Mouse (Mus musculus) forebrain, embryonic 13.5 days (tissue): ENCODE data around the gene Leng8. TPM values are rescaled to one million over a fixed set of nuclear protein-coding genes. Genes with fewer than 3 reads are reported as not detected.

Source experiments
- ATAC-seq: fragments of 200-750 bp; cut with Nextera tagmentation; 2 replicates; pipeline ENCODE4 v1.8.0; 2017
- H3K27ac ChIP-seq: fragments of 300-500 bp; sonication (generic); 2 replicates; pipeline ENCODE4 v1.5.1; 2015; ENCODE audit warnings: inconsistent platforms, mild to moderate bottlenecking, moderate library complexity
- H3K27me3 ChIP-seq: fragments of 300-500 bp; sonication (generic); 2 replicates; pipeline ENCODE4 v1.6.1; 2015; ENCODE audit warnings: mild to moderate bottlenecking, inconsistent platforms
- H3K36me3 ChIP-seq: fragments of 300-500 bp; sonication (generic); 2 replicates; pipeline ENCODE4 v1.6.1; 2015; ENCODE audit warnings: mild to moderate bottlenecking, inconsistent platforms; ENCODE audit not compliant: poor library complexity, severe bottlenecking
- H3K4me1 ChIP-seq: fragments of 300-500 bp; sonication (generic); 2 replicates; pipeline ENCODE4 v1.6.1; 2015; ENCODE audit warnings: inconsistent platforms
- H3K4me2 ChIP-seq: fragments of 300-500 bp; sonication (generic); 2 replicates; pipeline ENCODE4 v1.6.1; 2015; ENCODE audit warnings: inconsistent platforms, mild to moderate bottlenecking, moderate library complexity
- H3K4me3 ChIP-seq: fragments of 300-500 bp; sonication (generic); 2 replicates; pipeline ENCODE4 v1.5.1; 2015; ENCODE audit warnings: mild to moderate bottlenecking, inconsistent platforms
- H3K9ac ChIP-seq: fragments of 300-500 bp; sonication (generic); 2 replicates; pipeline ENCODE4 v1.6.1; 2015; ENCODE audit warnings: mild to moderate bottlenecking, inconsistent platforms
- H3K9me3 ChIP-seq: fragments of 300-500 bp; sonication (generic); replicated peaks from 2 replicates; pipeline ENCODE4 v1.6.1; 2016; ENCODE audit warnings: inconsistent platforms
- WGBS: fragments of 180-500 bp; shearing (Covaris S2); methylation state at CpG from one replicate; pipeline ENCODE4 v1.1.7; 2015; 5-methylcytosine and 5-hydroxymethylcytosine counted together
- polyA plus RNA-seq: library from polyadenylated mRNA; unstranded; fragments of >200 nt; fragmentation: Nextera tagmentation; extraction: Ambion mirVana; gene quantifications from 2 replicates; pipeline ENCODE4 v1.2.1, GENCODE M21; 2015

Leng8 gene
- polyA plus RNA-seq, 1 experiment from 2014 or later = 61.3 TPM

DNA sequence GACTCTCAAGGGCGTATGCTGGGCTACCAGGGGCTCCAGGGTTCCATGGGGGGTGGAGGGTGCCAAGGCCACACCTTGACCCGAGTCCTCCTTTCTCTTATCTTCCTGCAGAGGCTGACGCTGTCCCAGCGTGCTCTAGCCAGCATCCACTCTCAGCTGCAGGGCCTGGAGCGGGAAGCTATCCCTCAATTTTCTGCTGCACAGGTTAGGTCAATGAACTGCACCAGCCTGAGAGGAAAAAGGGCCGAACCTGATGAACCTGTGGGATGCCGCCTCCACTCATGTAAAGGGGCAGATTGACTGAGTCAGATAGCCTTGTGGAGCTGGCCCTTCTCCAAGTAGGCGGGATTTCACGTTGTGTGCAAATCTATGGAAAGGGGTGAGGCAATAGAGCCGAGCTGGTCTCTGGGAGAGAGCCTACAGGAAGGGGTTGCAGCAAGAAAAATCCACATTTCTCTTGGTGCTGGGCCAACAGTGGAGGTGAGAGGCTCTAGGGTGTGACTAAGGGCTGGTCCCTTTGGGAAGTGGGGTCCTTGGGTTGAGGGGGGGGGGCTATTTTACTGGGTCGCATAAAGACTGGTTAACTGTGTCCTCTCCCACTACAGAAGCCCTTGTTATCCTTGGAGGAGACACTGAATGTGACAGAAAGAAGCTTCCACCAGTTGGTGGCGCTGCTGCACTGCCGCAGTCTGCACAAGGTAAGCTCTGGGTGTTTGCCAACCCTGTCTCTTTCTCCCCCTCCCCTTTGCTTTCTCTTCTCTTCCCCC lies 6.0 kb upstream of the Leng8 start:
- Histone ChIP-seq H3K27ac (peak overlapping the region; percentile 86), H3K36me3 (peaks cover 78% of the 10 kb centered on the region), H3K4me3 (no peak overlapping the region), H3K4me2 (peak overlapping the region; percentile 38), H3K4me1 (peaks cover 58% of the 10 kb centered on the region), H3K9ac (peak overlapping the region; percentile 50), H3K9me3 (no peaks in the 10 kb centered on the region), H3K27me3 (no peaks in the 10 kb centered on the region)
- 33% methylated on average over 13 of the region's 13 CpGs for WGBS
- ATAC-seq = peak; percentile 75

DNA sequence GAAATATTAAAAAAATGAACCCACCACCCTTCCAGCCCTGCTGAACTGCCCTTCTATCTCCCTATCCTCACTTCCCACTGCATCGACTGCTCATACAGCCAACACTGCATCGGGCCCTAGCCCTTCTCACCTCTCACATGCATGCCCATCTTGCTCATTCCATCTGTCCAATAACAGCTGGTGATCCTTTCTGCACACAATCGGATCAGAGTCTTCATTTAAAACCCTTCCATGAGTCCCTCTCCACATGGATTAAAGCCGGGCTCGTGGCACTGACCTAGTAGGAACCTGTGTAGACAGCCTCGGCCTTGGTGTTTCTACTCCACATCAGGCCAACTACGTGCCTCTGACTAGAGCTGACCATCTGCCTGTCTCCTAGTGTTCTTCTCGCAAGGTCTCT lies 4.9 kb upstream of the Leng8 start:
- 91% methylated on average over 8 of the region's 8 CpGs for WGBS
- H3K9ac ChIP-seq = peak overlapping the region; percentile 56
- H3K27me3 ChIP-seq = no peaks in the 10 kb centered on the region
- peaks cover 67% of the 10 kb centered on the region for H3K36me3 ChIP-seq
- H3K4me1 ChIP-seq = peaks cover 50% of the 10 kb centered on the region
- no peak overlapping the region for H3K4me3 ChIP-seq
- no peaks in the 10 kb centered on the region for H3K9me3 ChIP-seq
- ATAC-seq = no peak
- peak overlapping the region; percentile 86 for H3K27ac ChIP-seq
- peak overlapping the region; percentile 38; the same call in 1 of the 2 replicates for H3K4me2 ChIP-seq

DNA sequence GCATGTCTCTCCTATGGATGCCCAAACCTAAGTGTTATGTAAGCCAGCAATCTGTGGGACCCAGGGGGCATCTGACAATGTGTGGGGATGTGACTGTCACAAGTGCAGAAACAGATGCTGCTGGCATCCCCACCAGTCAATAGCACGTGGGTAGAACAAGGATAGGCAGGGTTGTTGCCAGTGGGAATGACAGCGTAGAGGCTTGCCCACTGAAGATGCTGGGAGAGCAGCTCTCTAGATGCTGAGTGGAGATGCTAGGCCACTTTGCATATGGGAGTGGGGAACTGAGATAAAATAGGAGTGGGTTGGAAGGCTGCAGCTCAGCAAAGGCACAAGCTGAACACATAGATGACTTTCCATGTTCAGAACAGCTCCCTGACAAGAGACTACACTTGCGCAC lies 4.3 kb upstream of the Leng8 start:
- Histone ChIP-seq H3K4me3 (no peak overlapping the region), H3K9me3 (no peaks in the 10 kb centered on the region), H3K9ac (peak overlapping the region; percentile 56), H3K27ac (peak overlapping the region; percentile 31; the same call in 1 of the 2 replicates), H3K4me2 (no peak overlapping the region), H3K36me3 (peaks cover 61% of the 10 kb centered on the region), H3K27me3 (no peaks in the 10 kb centered on the region), H3K4me1 (peaks cover 51% of the 10 kb centered on the region)
- 97% methylated on average over 3 of the region's 3 CpGs for WGBS
- no peak for ATAC-seq

DNA sequence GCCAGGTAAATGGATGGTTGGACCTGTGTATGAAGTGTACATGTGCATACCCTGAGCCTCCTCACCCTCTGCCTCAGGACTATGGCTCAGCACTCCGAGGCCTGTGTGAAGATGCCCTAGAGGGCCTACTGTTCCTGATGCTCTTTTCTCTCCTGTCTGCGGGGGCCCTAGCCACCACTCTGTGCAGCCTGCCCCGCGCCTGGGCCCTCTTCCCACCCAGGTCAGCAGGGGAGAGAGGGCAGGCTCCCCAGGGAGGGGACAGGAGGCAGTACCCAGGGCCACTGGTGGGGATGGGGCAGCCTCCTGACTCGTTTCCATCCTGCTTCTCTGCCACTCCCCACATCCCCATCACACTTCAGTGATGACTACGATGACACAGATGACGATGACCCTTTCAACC lies 3.8 kb upstream of the Leng8 start:
- peaks cover 57% of the 10 kb centered on the region for H3K36me3 ChIP-seq
- WGBS = 91% methylated on average over 6 of the region's 7 CpGs
- no peak overlapping the region for H3K4me2 ChIP-seq
- no peaks in the 10 kb centered on the region for H3K27me3 ChIP-seq
- peaks cover 55% of the 10 kb centered on the region for H3K4me1 ChIP-seq
- H3K9me3 ChIP-seq = no peaks in the 10 kb centered on the region
- ATAC-seq = no peak
- H3K9ac ChIP-seq = peak overlapping the region; percentile 56; the same call in 1 of the 2 replicates
- H3K27ac ChIP-seq = peak overlapping the region; percentile 11
- H3K4me3 ChIP-seq = no peak overlapping the region

DNA sequence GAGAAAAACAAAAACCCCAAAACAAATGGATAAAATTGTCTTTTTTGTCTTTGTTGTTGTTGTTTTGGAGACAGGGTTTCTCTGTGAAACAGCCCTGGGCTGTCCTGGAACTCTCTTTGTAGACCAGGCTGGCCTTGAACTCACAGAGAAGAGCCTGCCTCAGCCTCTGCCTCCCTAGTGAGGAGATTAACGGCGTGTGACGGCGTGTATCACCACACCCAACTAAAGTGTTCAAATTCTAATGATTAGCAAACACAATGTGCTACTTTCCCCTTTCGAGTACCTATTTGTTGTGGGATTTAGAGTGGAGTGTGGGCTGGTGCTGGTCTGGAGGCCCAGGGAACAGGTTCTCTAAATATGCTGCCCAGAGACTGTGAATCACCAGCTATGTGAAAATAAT lies 1.9 kb upstream of the Leng8 start:
- Histone ChIP-seq H3K9ac (no peak overlapping the region), H3K27ac (no peak overlapping the region), H3K36me3 (peaks cover 52% of the 10 kb centered on the region), H3K27me3 (no peaks in the 10 kb centered on the region), H3K9me3 (no peaks in the 10 kb centered on the region), H3K4me3 (no peak overlapping the region), H3K4me2 (no peak overlapping the region), H3K4me1 (peaks cover 52% of the 10 kb centered on the region)
- no peak for ATAC-seq
- 78% methylated on average over 5 of the region's 5 CpGs for WGBS

DNA sequence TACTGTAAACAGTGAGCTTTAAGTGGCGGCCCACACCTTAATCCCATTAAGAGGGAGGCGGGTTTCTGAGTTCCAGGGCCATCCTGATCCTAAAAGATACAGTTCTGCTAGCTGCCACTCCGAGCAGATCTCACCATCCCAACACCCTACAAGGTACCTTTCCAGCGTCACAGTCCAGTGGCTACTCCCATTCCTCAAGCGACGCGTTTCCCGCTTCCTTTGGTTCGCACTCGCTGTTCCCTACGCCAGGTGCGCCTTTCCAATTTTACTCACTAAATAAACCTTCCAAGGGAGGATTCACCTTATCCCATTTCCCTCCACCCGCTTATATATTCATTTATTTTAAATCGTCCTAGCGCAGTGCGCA lies 452 bp upstream of the Leng8 start:
- H3K4me1 ChIP-seq = peaks cover 38% of the 10 kb centered on the region
- no peaks in the 10 kb centered on the region for H3K9me3 ChIP-seq
- 0% methylated on average over 16 of the region's 16 CpGs for WGBS
- peak overlapping the region; percentile 85 for H3K4me3 ChIP-seq
- H3K27ac ChIP-seq = peak overlapping the region; percentile 63
- H3K36me3 ChIP-seq = peaks cover 60% of the 10 kb centered on the region
- peak; percentile 25 for ATAC-seq
- H3K27me3 ChIP-seq = no peaks in the 10 kb centered on the region
- H3K4me2 ChIP-seq = peak overlapping the region; percentile 94
- peak overlapping the region; percentile 66 for H3K9ac ChIP-seq

DNA sequence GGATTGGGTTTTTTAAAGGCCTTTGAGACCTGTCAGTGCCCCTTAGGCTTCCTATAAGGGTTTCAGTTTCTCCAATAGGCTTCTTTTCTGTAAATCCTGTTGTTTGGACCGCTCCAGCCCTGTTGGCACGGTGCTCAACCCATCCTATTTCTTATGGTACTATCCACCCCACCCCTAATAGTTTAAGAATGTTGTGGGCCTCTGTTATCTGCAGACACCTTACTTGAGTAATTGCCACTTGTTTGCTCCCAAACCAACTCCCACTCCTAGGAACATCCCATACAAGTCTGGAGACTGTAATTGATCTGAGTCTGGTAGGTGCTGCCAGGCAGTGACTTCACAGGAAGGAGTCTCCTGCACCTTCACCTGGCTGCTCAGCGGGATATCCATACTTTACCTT lies 907 bp downstream of the Leng8 start:
- peaks cover 24% of the 10 kb centered on the region for H3K4me1 ChIP-seq
- 55% methylated on average over 3 of the region's 3 CpGs for WGBS
- no peaks in the 10 kb centered on the region for H3K27me3 ChIP-seq
- H3K9ac ChIP-seq = peak overlapping the region; percentile 81
- no peak for ATAC-seq
- H3K4me2 ChIP-seq = peak overlapping the region; percentile 94
- H3K4me3 ChIP-seq = peak overlapping the region; percentile 85
- H3K27ac ChIP-seq = peak overlapping the region; percentile 90
- H3K9me3 ChIP-seq = no peaks in the 10 kb centered on the region
- peaks cover 60% of the 10 kb centered on the region for H3K36me3 ChIP-seq

DNA sequence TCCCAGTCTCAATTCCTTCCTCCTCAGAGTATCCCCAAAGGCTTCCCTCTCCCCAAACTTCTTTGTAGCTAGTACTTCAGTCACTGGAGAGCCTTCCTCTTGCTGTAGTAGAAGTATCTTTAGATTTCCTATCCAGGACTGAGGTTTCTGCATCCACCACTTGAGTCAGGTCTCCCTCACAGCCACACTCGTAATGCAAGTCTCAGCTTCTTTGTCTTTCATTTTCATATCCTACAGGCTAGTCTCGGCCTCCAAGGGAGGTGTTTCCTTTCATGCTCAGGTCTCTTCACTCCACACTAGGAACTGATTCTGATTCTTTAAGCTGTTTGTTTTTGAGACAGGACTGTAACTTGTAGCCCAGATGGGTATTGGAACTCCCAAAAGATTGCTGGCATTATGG lies 1.3 kb downstream of the Leng8 start:
- ATAC-seq = no peak
- H3K36me3 ChIP-seq = peaks cover 60% of the 10 kb centered on the region

DNA sequence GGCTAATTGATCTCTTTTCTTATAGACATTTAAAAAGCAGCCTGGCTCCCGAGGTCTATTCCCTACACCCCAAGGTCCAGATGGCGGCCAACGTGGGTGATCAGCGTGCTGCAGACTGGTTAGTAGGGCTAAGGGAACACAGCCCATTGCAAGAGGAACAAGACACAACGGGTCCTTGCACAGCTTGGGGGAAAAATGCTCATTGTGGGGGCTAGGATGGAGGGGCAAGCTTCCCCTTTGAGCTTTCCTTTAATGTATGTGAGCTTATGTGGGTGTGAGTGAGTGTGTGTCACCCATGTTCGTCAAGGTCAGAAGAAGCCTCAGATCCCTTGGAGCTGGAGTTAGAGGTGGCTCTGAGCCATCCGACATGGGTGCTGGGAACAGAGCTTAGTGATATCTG lies 1.8 kb downstream of the Leng8 start:
- Histone ChIP-seq H3K27me3 (no peaks in the 10 kb centered on the region), H3K36me3 (peaks cover 60% of the 10 kb centered on the region), H3K9ac (peak overlapping the region; percentile 81; the same call in 1 of the 2 replicates), H3K4me3 (peak overlapping the region; percentile 4; the same call in 1 of the 2 replicates), H3K4me1 (peaks cover 20% of the 10 kb centered on the region), H3K9me3 (no peaks in the 10 kb centered on the region), H3K27ac (no peak overlapping the region), H3K4me2 (peak overlapping the region; percentile 94)
- 92% methylated on average over 7 of the region's 7 CpGs for WGBS
- no peak for ATAC-seq

More for the DNA sequence above, 1.3 kb downstream of the Leng8 start:
- Histone ChIP-seq H3K4me3 (peak overlapping the region; percentile 85), H3K9me3 (no peaks in the 10 kb centered on the region), H3K9ac (peak overlapping the region; percentile 81), H3K4me2 (peak overlapping the region; percentile 94), H3K4me1 (peaks cover 20% of the 10 kb centered on the region), H3K27ac (no peak overlapping the region), H3K27me3 (no peaks in the 10 kb centered on the region)
- WGBS = 84% methylated on average over 2 of the region's 2 CpGs

DNA sequence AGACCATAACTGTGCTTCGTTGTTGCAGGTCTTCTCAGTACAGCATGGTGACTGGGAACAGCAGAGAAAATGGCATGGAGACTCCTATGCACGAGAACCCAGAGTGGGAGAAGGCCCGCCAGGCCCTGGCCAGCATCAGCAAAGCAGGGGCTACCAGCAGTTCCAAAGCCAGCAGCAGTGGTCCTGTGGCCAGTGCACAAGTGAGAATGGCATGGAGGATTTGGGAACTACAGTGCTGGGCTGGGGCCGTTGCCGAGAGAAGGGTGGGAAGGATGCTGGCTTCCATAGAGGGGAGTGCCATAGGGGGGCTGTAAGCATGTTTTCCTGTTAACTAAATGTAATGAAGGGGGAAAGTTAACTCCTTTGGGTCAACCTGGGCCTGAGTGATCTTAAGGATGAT lies 2.6 kb downstream of the Leng8 start:
- Histone ChIP-seq H3K4me1 (peaks cover 20% of the 10 kb centered on the region), H3K4me3 (no peak overlapping the region), H3K27me3 (no peaks in the 10 kb centered on the region), H3K27ac (no peak overlapping the region), H3K9ac (no peak overlapping the region), H3K4me2 (no peak overlapping the region), H3K36me3 (peaks cover 60% of the 10 kb centered on the region), H3K9me3 (no peaks in the 10 kb centered on the region)
- 93% methylated on average over 5 of the region's 5 CpGs for WGBS
- ATAC-seq = no peak

DNA sequence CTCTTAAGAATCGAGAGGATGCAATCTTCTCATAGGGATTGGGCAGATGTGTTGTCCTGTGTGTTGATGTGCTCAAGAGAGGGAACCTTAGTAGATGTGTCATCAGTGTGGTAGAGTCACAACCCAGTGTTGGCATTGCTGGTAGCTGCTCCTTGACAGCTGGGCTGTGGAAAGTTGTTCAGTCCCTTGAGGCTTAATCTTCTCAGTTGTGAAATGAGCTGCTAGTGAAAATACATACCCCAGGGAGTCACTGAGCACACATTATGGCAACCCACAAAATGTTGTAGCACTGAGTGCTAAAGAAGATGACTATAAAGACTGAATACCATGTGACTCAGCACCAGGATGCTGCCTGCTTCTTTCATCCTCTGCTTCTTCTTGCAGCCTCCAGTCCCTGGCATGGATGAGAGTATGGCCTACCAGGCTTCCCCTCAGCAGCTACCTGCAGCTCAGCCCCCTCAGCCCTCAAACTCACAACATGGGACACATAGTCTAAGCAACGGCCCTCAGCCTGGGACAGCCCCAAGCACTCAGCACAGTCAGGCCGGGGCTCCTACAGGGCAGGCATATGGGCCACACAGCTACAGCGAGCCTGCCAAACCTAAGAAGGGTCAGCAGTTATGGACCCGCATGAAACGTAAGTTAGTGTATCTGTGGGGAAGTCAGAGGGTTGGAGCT lies 4.9 kb downstream of the Leng8 start:
- Histone ChIP-seq H3K9ac (no peak overlapping the region), H3K27ac (no peak overlapping the region), H3K36me3 (peaks cover 83% of the 10 kb centered on the region), H3K27me3 (no peaks in the 10 kb centered on the region), H3K4me1 (peaks cover 14% of the 10 kb centered on the region), H3K4me2 (no peak overlapping the region), H3K9me3 (no peaks in the 10 kb centered on the region), H3K4me3 (no peak overlapping the region)
- no peak for ATAC-seq
- 94% methylated on average over 6 of the region's 6 CpGs for WGBS

DNA sequence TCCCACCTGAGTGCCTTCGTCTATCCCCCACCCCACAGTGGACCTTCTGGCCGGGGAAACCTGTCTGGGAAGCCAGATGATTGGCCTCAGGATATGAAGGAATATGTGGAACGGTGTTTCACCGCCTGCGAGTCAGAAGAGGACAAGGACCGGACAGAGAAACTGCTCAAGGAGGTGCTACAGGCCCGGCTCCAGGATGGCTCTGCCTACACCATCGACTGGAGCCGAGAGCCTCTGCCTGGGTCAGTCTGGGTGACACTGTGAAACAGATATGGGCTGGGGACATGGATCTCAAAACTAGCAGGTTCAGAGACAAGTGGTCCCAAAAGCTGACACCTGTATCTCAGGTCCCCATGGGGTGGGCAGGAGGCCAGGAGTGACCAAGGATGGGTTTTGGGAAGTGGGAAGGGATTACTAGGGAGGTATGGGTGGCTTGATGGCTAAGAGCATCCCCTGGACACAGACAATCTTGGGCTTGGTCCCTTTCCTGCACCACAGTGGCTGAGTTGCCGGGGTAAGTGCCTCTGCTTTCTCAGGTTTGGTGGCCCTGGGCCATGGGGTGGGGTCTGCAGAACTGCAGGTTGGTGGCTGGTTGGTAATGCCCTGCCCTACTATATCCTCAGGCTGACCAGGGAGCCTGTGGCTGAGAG lies 6.1 kb downstream of the Leng8 start:
- no peak overlapping the region for H3K4me3 ChIP-seq
- 94% methylated on average over 10 of the region's 10 CpGs for WGBS
- H3K27ac ChIP-seq = no peak overlapping the region
- no peaks in the 10 kb centered on the region for H3K27me3 ChIP-seq
- ATAC-seq = no peak
- H3K4me1 ChIP-seq = peaks cover 10% of the 10 kb centered on the region
- peaks cover 95% of the 10 kb centered on the region for H3K36me3 ChIP-seq
- H3K9ac ChIP-seq = no peak overlapping the region
- no peaks in the 10 kb centered on the region for H3K9me3 ChIP-seq
- no peak overlapping the region for H3K4me2 ChIP-seq
